Mouse (Mus musculus) CD8-positive naive resting alpha-beta T cell, adult 2 months (primary cell): ENCODE results near the gene Tcn2.
"Not testable (repeated sequence)": the region's sequence is repeated elsewhere in the genome, so short reads cannot be mapped to it uniquely, and the experiment has no call there.

Source experiments
- DNase-seq, 2 experiments: peaks; one replicate each; pipeline ENCODE4 v3.0.0; 2022; ENCODE audit warnings: low read depth in 2 of 2, low spot score in 2 of 2

The Tcn2 gene

GRCm38 (mm10) chr11:3930931-3931330 lies 1.0 kb downstream of the Tcn2 start:
- no peak for DNase-seq

- no peak for DNase-seq
These were observed 1.9 kb downstream of the Tcn2 start for GRCm38 (mm10) chr11:3930019-3930418.

GRCm38 (mm10) chr11:3925916-3926315 lies 6.0 kb downstream of the Tcn2 start:
- DNase-seq: no peak

GRCm38 (mm10) chr11:3922731-3923130 lies 9.2 kb downstream of the Tcn2 start:
- no peak for DNase-seq

GRCm38 (mm10) chr11:3922115-3922514 lies 9.8 kb downstream of the Tcn2 start:
- DNase-seq: no peak

- DNase-seq: peak in 1 of 2 experiments; percentile 48
These were observed 10.6 kb downstream of the Tcn2 start for GRCm38 (mm10) chr11:3921281-3921850.

- DNase-seq: no peak
These were observed 11.5 kb downstream of the Tcn2 start for GRCm38 (mm10) chr11:3920476-3920875.

- no peak for DNase-seq
These were observed 13.2 kb downstream of the Tcn2 start for GRCm38 (mm10) chr11:3918738-3919137.

GRCm38 (mm10) chr11:3914109-3914840 lies 17.7 kb downstream of the Tcn2 start, which contains the start of gene Slc35e4:
Gene Slc35e4, minus strand, starts transcription at chr11:3914664.
- DNase-seq: peak; percentile 73 to 74

- peak; percentile 63 to 65 for DNase-seq
These were observed 18.4 kb downstream of the Tcn2 start for GRCm38 (mm10) chr11:3913316-3914108.

- DNase-seq: peak in 1 of 2 experiments; percentile 6
These were observed 19.1 kb downstream of the Tcn2 start for GRCm38 (mm10) chr11:3912875-3913271.

- DNase-seq: no peak
These were observed 19.7 kb downstream of the Tcn2 start for GRCm38 (mm10) chr11:3912100-3912874.

GRCm38 (mm10) chr11:3911440-3911839 lies 20.5 kb downstream of the Tcn2 start:
- DNase-seq: not testable (repeated sequence)

- DNase-seq: no peak
These were observed 21.2 kb downstream of the Tcn2 start for GRCm38 (mm10) chr11:3910513-3911310.

GRCm38 (mm10) chr11:3909236-3909635 lies 22.7 kb downstream of the Tcn2 start:
- no peak for DNase-seq

GRCm38 (mm10) chr11:3905446-3905845 lies 26.5 kb downstream of the Tcn2 start:
- no peak for DNase-seq

- no peak for DNase-seq
These were observed 27.3 kb downstream of the Tcn2 start for GRCm38 (mm10) chr11:3904673-3905072.

- DNase-seq: no peak
These were observed 28.9 kb downstream of the Tcn2 start for GRCm38 (mm10) chr11:3903046-3903445.

GRCm38 (mm10) chr11:3902516-3902915 lies 29.4 kb downstream of the Tcn2 start:
- DNase-seq: no peak

- no peak for DNase-seq
These were observed 31.7 kb downstream of the Tcn2 start for GRCm38 (mm10) chr11:3900296-3900695.
